Mouse (Mus musculus) spleen, adult 2 months (tissue): ENCODE results near the gene Prdx5.

Experiments
- CTCF ChIP-seq: fragments of 200-500 bp; IDR thresholded peaks from 2 replicates; pipeline ENCODE4 v1.5.1; 2011; ENCODE audit warnings: mild to moderate bottlenecking, inconsistent platforms; ENCODE audit not compliant: insufficient read depth, insufficient read length, insufficient replicate concordance; ENCODE audit errors: extremely low read depth
- POLR2A ChIP-seq: fragments of 200-500 bp; IDR thresholded peaks from 2 replicates; pipeline ENCODE4 v1.6.1; 2011; ENCODE audit warnings: low read depth, low read length, inconsistent platforms

GRCm38 (mm10) chr19:6919876-6920740 lies 10.2 kb upstream of the Prdx5 start:
- TF ChIP-seq CTCF (no peak), POLR2A (no peak)
